Mouse (Mus musculus): ENCODE measurements around the gene Wdr20. TPM values are rescaled to one million over a fixed set of nuclear protein-coding genes. Genes with fewer than 3 reads are reported as not detected.
"Not testable (repeated sequence)": the region's sequence is repeated elsewhere in the genome, so short reads cannot be mapped to it uniquely, and the experiment has no call there.

Wdr20 gene
- 28.2 and 33.5 TPM in 2 replicates for polyA plus RNA-seq (2016; fragmentation: Nextera tagmentation; extraction: Ambion mirVana)

GRCm38 (mm10) chr12:110737170-110738157 is at the start of gene Wdr20:
TSS of gene Wdr20 (plus strand) at chr12:110737944.
- H3K9ac ChIP-seq: peak within 1 kb of the TSS; percentile 97
- peak within 1 kb of the TSS; percentile 95 for H3K4me2 ChIP-seq
- H3K36me3 ChIP-seq (replicated peaks): no peaks in the 10 kb centered on the region
- H3K9me3 ChIP-seq: no peaks in the 10 kb centered on the region
- peak; percentile 97 for ATAC-seq (ENCODE audit: low FRiP score)
- peak within 1 kb of the TSS; percentile 99 for H3K4me3 ChIP-seq (replicated peaks)
- H3K4me1 ChIP-seq: peaks cover 23% of the 10 kb centered on the region
- peaks cover 21% of the 10 kb centered on the region for H3K27me3 ChIP-seq
- WGBS: 1% methylated on average over 68 of the region's 69 CpGs
- peak within 1 kb of the TSS; percentile 90 for H3K27ac ChIP-seq

- not testable (repeated sequence) for ATAC-seq (ENCODE audit: low FRiP score); H3K27ac ChIP-seq; H3K9me3 ChIP-seq; H3K27me3 ChIP-seq; H3K4me3 ChIP-seq (replicated peaks); H3K9ac ChIP-seq; H3K4me2 ChIP-seq; H3K4me1 ChIP-seq
- WGBS: 97% methylated on average over 3 of the region's 3 CpGs
- H3K36me3 ChIP-seq (replicated peaks): peaks cover 73% of the 10 kb centered on the region
These were observed 48.8 kb upstream of the Wdr20 start for GRCm38 (mm10) chr12:110688921-110689320.

- 84% methylated on average over 6 of the region's 6 CpGs for WGBS
- H3K4me2 ChIP-seq: no peak overlapping the region
- H3K27ac ChIP-seq: no peak overlapping the region
- no peak overlapping the region for H3K9ac ChIP-seq
- H3K4me1 ChIP-seq: peaks cover 14% of the 10 kb centered on the region
- no peak overlapping the region for H3K4me3 ChIP-seq (replicated peaks)
- H3K9me3 ChIP-seq: no peaks in the 10 kb centered on the region
- no peak for ATAC-seq (ENCODE audit: low FRiP score)
- peaks cover 82% of the 10 kb centered on the region for H3K36me3 ChIP-seq (replicated peaks)
- no peaks in the 10 kb centered on the region for H3K27me3 ChIP-seq
These were observed 47.7 kb upstream of the Wdr20 start for GRCm38 (mm10) chr12:110689919-110690643.

GRCm38 (mm10) chr12:110693378-110693777 is 44.4 kb upstream of the Wdr20 start:
- H3K9ac ChIP-seq; H3K9me3 ChIP-seq; H3K4me3 ChIP-seq (replicated peaks); ATAC-seq (ENCODE audit: low FRiP score); H3K4me2 ChIP-seq; H3K27ac ChIP-seq; H3K27me3 ChIP-seq: not testable (repeated sequence)
- Histone ChIP-seq H3K36me3 (replicated peaks) (peaks cover 53% of the 10 kb centered on the region), H3K4me1 (peaks cover 19% of the 10 kb centered on the region)
- 81% methylated on average over 5 of the region's 5 CpGs for WGBS

- Histone ChIP-seq H3K27me3 (0 out of 2 replicates have a peak, but pooled peaks cover 13% of the 10 kb centered on the region), H3K9ac (peak overlapping the region; percentile 99), H3K4me3 (replicated peaks) (peak overlapping the region; percentile 97), H3K9me3 (no peaks in the 10 kb centered on the region), H3K4me2 (peak overlapping the region; percentile 67), H3K36me3 (replicated peaks) (peaks cover 30% of the 10 kb centered on the region), H3K4me1 (peaks cover 19% of the 10 kb centered on the region), H3K27ac (peak overlapping the region; percentile 96)
- ATAC-seq (ENCODE audit: low FRiP score): peak; percentile 75
- under 1% methylated on average over 54 of the region's 55 CpGs for WGBS
These were observed 42.0 kb upstream of the Wdr20 start for GRCm38 (mm10) chr12:110695676-110696171.

GRCm38 (mm10) chr12:110696173-110696974 is 41.4 kb upstream of the Wdr20 start:
- H3K36me3 ChIP-seq (replicated peaks): peaks cover 28% of the 10 kb centered on the region
- peak; percentile 96 for ATAC-seq (ENCODE audit: low FRiP score)
- no peaks in the 10 kb centered on the region for H3K9me3 ChIP-seq
- peak overlapping the region; percentile 96 for H3K27ac ChIP-seq
- H3K27me3 ChIP-seq: 0 out of 2 replicates have a peak, but pooled peaks cover 13% of the 10 kb centered on the region
- peak overlapping the region; percentile 67 for H3K4me2 ChIP-seq
- H3K9ac ChIP-seq: peak overlapping the region; percentile 99
- H3K4me3 ChIP-seq (replicated peaks): peak overlapping the region; percentile 97
- peaks cover 19% of the 10 kb centered on the region for H3K4me1 ChIP-seq
- WGBS: under 1% methylated on average over 78 of the region's 89 CpGs

GRCm38 (mm10) chr12:110696975-110697400 is 40.8 kb upstream of the Wdr20 start:
- peak overlapping the region; percentile 84 for H3K27ac ChIP-seq
- H3K4me3 ChIP-seq (replicated peaks): peak overlapping the region; percentile 97
- H3K9ac ChIP-seq: peak overlapping the region; percentile 99
- peaks cover 22% of the 10 kb centered on the region for H3K36me3 ChIP-seq (replicated peaks)
- H3K4me1 ChIP-seq: peaks cover 19% of the 10 kb centered on the region
- 0 out of 2 replicates have a peak, but pooled peaks have one; percentile 12 for ATAC-seq (ENCODE audit: low FRiP score)
- 45% methylated on average over 9 of the region's 9 CpGs for WGBS
- peak overlapping the region; percentile 67 for H3K4me2 ChIP-seq
- H3K9me3 ChIP-seq: no peaks in the 10 kb centered on the region
- 0 out of 2 replicates have a peak, but pooled peaks cover 13% of the 10 kb centered on the region for H3K27me3 ChIP-seq

GRCm38 (mm10) chr12:110697457-110697856 is 40.3 kb upstream of the Wdr20 start:
- Histone ChIP-seq H3K36me3 (replicated peaks) (peaks cover 19% of the 10 kb centered on the region), H3K4me3 (replicated peaks) (no peak overlapping the region), H3K27me3 (0 out of 2 replicates have a peak, but pooled peaks cover 13% of the 10 kb centered on the region), H3K4me1 (peaks cover 19% of the 10 kb centered on the region), H3K4me2 (0 out of 2 replicates have a peak overlapping the region, but pooled peaks have one; percentile 67), H3K9ac (no peak overlapping the region), H3K27ac (no peak overlapping the region), H3K9me3 (no peaks in the 10 kb centered on the region)
- 74% methylated on average over 5 of the region's 5 CpGs for WGBS
- ATAC-seq (ENCODE audit: low FRiP score): no peak

GRCm38 (mm10) chr12:110698080-110698479 is 39.7 kb upstream of the Wdr20 start:
- Histone ChIP-seq H3K4me1 (peaks cover 19% of the 10 kb centered on the region), H3K9ac (no peak overlapping the region), H3K36me3 (replicated peaks) (peaks cover 15% of the 10 kb centered on the region), H3K4me3 (replicated peaks) (no peak overlapping the region), H3K27ac (no peak overlapping the region), H3K27me3 (0 out of 2 replicates have a peak, but pooled peaks cover 13% of the 10 kb centered on the region), H3K9me3 (no peaks in the 10 kb centered on the region), H3K4me2 (no peak overlapping the region)
- 88% methylated on average over 1 of the region's 1 CpGs for WGBS
- ATAC-seq (ENCODE audit: low FRiP score): no peak

GRCm38 (mm10) chr12:110698523-110699170 is 39.1 kb upstream of the Wdr20 start:
- H3K4me2 ChIP-seq: no peak overlapping the region
- WGBS: 47% methylated on average over 15 of the region's 15 CpGs
- no peaks in the 10 kb centered on the region for H3K9me3 ChIP-seq
- H3K27ac ChIP-seq: no peak overlapping the region
- no peak overlapping the region for H3K9ac ChIP-seq
- H3K4me1 ChIP-seq: peaks cover 16% of the 10 kb centered on the region
- H3K4me3 ChIP-seq (replicated peaks): no peak overlapping the region
- ATAC-seq (ENCODE audit: low FRiP score): no peak
- H3K36me3 ChIP-seq (replicated peaks): peaks cover 10% of the 10 kb centered on the region
- H3K27me3 ChIP-seq: 0 out of 2 replicates have a peak, but pooled peaks cover 13% of the 10 kb centered on the region

GRCm38 (mm10) chr12:110699171-110699547 is 38.6 kb upstream of the Wdr20 start:
- Histone ChIP-seq H3K4me1 (peaks cover 13% of the 10 kb centered on the region), H3K9ac (no peak overlapping the region), H3K27me3 (0 out of 2 replicates have a peak, but pooled peaks cover 14% of the 10 kb centered on the region), H3K36me3 (replicated peaks) (peaks cover 7% of the 10 kb centered on the region), H3K4me3 (replicated peaks) (no peak overlapping the region), H3K9me3 (no peaks in the 10 kb centered on the region), H3K27ac (no peak overlapping the region), H3K4me2 (no peak overlapping the region)
- 61% methylated on average over 2 of the region's 2 CpGs for WGBS
- no peak for ATAC-seq (ENCODE audit: low FRiP score)

Measured in forebrain, embryonic 12.5 days (tissue).